Mouse (Mus musculus): ENCODE results near the gene Mlx.

The Mlx gene

GRCm38 (mm10) chr11:101138536-101139181 lies 51.6 kb downstream of the Mlx start:
- DNase-seq (ENCODE audit: low spot score in 2 of 2): no peak

DNA sequence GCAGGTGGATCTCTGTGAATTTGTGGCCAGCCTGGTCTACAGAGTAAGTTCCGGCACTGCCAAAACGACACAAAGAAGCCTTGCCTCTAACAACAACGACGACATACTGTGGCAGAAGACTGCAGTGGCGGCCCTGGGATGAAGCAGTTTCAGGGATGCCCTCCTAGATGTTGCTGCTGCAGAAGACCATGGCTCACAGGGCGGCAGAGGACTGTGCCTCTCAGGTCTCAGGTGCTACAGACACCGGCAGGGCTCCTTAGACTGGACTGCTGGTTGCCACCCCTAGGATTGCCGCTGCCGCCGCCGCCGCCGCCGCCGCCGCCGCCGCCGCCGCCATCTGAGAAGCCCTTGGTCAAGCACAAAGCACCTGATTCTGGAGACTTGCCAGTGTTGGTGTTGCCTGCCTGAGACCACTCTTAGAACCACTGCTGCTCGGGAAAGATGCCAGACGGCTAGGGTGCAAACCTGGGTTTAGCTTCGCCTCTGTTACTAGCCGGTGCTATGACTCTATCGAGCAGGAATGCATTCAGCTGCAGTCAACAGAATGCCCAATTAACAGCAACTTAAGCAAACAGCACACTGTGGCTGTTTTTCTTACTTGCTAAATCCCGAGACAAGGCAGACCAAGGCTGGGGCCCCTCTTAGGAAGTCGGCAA lies 53.2 kb downstream of the Mlx start:
- DNase-seq (ENCODE audit: low spot score in 2 of 2): no peak

- DNase-seq (ENCODE audit: low spot score in 2 of 2): no peak
Observed at GRCm38 (mm10) chr11:101141088-101141487, 54.0 kb downstream of the Mlx start.

All from heart, adult 9 months (tissue).